Mouse (Mus musculus) gastrocnemius, postnatal 4 days (tissue): ENCODE measurements around the gene Lrrc46. TPM values are rescaled to one million over a fixed set of nuclear protein-coding genes. Genes with fewer than 3 reads are reported as not detected.

ENCODE experiments used
- DNase-seq, 2 experiments: peaks; one replicate each; pipeline ENCODE4 v3.0.0; 2021 to 2022; ENCODE audit warnings: low spot score in 2 of 2, mixed read lengths in 2 of 2
- total RNA-seq, 2 experiments: library from RNA; stranded (reverse); gene quantifications; 2 replicates each; pipeline ENCODE4 v1.2.3; 2021

Lrrc46 gene
- total RNA-seq, 2 experiments from 2014 or later, result 0.47 TPM; not detected in 1

DNA sequence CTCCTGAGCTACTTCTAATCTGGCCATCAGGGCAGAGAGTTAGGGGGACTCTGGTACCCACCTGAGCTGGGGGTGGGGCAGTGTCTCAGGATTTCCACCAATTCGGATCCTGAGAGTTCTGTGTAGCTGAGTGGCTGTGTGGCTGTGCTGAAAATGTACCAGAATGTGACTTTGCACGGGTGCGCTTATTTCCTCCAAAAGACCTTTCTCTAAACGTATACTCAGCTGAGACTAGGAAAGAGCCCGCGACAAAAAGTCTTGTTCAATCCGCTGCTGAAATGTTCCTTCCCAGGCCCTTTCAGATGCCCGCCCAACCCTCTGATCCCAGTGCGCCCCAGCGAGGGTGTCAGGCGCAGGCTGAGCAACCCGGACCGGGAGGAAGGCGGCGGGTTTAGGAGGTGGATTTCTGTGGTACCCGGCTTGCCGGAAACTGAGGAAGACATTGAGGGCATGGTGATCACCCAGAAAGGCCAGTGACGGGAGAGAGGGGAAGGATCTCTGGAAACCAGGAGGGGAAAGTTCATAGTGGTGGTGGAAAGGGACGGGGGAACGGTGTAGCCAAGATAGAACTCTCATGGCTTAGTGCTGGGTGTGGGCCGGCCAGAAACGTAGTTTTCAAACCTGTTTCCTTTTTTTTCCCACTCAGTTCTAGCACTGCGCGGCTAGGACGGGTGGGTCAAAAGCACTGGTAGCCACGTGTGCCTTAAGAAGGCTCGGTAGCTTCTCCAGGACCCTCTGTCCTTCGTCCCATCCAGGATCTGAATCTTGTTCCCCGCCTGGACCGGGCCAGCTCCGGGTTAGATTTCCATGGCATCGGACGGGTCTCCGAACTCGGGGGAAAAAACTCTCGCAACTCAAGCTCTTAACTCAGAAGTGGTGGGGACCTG, 23.3 kb downstream of the Lrrc46 start:
- DNase-seq, result no peak

DNA sequence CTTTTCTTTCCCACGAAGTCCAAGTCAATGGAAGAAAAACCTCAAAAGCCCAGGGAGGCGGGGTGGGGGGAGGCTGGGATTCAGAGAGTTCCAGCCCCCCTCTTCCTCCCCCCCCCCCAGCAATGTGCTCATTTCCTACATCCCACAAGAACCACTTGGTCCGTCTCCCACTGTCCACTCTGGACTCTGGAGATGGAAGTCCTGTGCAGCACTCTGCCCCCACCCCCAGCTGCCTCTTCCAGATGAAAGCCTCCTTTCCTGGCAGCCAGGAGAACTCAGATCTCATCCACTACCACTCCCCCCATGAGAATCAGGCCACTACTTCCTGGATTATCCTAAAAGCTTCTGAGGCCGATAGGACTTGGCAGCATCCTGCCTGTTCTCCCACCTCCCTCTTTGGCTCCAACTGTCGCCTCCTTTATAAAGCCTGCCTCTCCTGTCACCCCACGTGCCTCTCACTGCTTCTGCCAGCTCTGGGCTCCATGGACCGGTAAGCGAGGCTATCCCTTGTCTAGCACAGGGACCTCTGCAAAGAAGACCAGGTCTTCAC, 28.0 kb downstream of the Lrrc46 start, which contains the start of gene Sp6:
Gene Sp6 (plus strand): TSS at position 274 of the 550 bp plus-strand sequence.
- DNase-seq, result no peak

DNA sequence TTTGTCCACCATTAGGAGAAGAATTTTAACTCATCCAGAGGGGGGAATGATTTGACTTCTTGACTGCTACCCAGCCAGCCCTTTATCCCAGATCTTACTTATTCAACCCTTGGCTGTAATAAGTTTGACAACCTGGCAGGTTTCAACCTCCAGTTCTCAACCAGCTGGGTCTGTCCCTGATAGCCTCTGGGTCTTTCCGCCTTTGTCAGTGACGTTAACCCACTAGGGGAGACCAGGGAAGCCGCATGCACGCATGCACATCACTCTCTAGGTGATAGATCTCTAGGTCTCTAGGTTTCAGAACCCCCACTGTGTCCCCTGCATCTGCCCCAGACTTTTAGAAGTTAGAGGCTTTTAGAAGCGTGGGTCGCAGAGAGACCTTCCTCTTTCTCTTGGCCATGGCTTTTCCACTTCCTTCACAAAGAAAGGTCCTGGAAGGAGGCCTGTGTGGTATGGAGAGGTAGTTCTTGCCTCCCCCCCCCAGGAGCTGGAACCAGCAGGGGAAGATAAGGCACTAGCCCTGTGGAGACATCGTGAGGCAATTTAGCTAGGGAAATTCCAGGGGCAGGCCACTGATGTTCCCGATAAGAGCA, 31.9 kb downstream of the Lrrc46 start:
- no peak for DNase-seq

DNA sequence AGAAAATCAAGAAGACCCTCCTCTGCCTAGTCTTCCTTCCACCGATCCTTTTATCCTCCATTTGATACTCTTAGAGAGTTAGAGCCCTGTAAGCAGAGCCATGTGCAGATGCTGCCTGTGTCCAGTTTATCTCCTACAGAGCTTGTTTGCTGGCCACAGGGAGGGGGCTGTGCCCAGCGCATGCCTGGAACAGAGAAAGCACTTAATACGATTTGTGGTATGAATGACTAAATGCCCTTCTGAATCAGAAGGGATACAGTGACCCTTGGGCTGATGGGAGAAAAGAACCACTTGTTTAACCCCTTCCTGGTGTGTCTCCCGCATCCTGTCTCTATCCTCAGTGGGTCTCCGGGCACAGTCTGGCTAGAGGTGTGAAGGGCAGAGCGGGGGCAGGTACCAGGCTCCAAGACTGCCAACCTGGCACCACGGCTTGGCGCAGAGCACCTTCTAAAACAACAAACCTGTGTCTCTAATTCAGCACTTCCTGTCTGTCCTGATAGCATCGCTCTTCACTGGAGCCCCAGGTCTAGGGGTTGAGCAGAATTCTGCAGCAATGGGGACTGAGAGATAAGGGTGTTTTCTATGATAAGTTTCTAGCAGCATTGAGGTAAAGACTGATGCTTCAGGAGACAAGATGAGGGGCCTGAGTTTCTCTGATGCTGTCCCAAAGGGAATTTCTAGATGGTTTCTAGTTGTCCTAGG, 34.0 kb downstream of the Lrrc46 start:
- DNase-seq, result no peak

DNA sequence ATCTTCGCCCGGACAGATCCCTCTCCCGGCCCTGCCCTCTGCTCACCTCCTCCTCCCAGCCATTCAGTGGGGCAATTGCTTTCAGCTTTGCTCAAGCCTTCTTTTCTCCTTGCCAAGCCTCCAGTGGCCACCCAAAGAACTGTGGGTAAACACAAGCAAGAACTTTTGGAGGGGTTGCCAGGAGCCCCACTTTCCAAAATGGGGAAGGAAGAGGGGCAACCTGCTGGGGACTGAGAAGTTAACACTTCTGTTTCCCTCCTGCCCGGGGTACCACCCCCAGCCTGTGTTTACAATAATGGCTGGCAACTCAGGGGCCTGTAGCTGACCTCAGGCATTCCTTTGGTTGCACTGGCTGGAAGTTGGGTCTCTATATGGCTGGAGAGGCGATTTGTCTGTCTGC, 38.0 kb downstream of the Lrrc46 start:
- DNase-seq, result no peak

DNA sequence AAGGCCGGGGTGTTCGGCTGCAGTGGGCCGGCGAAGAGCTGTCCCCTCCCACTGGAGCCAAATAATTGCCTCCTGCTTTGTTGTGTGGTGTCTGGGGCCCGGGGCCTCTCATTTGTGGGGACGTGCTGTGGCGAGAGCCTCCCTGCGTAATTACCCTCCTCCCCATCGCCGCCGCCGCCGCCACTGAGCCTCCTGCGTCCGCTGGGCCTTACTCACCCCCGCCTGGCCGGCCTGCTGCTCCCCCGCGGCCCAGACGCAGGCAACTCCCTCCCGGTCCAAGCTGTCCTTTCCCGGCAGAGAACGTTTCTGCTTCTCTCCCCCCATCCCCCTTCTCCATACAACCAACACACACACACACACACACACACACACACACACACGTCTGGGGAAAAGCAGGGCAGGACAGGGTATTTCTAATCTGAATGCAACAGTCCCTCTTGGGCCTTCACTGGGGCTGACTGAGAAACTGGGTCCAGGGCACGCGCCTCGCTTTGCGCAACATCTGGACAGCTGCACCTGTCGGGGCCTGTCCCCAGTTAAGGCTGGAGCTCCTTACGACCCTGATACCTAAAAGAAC, 43.7 kb downstream of the Lrrc46 start:
- no peak for DNase-seq

DNA sequence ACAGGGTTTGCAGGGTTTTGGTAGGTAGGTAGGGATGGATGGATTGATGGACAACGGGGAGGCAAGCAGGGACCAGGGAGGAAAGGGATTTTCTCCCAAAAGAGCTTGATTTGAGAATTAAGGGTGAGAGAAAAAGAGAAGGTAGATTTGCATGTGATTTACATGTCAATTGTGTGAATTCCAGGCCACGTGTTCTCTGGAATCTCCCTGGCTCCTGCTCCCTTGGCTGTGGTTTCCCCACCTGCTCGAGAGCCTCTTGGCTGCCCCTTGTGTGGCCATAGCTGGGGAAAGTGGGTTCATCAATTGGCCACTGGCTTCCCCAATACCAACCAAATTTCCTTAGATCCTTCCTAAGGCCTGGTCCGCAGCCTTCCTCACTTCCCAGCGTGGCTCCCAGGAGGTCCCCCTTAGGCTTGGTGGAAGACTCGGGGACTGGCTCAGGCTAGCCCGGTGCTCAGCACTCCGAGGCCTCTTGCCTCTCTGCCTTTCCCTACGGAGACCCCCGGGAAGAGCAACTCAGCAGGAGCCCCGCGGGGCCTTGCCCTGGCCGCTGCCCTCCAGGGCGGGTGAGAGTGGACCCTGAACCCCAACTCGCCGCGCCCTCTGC, 44.3 kb downstream of the Lrrc46 start:
- no peak for DNase-seq

DNA sequence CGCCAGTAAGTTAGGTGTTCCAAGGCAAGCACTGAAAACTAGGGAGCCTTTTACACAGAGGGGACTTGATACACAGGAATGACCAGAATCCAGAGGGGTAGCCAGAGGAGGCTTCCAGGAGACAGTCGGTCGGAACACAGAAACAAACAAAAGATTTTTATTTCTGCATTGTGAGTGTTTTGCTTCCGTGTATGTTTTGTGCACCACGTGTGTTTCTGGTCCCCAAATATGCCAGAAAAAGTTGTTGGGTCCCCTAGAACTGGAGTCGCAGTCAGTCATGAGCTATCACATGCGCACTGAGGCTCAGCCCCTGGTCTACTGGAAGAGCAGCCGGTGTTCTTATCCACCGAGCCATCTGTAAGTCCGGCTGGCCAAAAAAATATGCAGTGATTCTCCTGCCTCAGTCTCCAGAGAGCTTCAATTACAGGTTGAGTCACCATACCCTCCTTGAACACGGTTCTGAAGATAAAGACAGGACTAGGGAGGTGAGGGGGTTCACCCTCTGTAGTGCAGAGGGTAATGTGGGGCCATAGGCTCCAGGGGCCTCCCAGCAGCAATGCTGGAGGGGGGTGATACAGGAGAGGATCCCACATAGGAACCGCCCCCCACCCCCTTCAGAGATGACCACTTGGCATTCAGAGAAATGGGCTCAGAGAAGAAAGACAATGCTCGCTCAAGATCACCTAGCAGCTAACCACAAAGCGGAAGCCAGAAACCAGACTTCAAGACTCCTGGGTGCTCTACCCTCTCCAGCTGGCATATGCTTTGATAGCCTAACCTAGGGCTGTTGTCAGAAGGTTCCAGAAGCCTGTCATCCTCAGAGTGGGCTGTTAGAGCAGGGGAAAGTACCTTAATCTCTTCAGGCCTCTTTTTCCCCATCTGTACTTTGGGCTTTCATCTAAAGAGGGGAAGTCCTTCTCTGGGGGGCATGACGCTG, 45.1 kb downstream of the Lrrc46 start:
- no peak for DNase-seq

DNA sequence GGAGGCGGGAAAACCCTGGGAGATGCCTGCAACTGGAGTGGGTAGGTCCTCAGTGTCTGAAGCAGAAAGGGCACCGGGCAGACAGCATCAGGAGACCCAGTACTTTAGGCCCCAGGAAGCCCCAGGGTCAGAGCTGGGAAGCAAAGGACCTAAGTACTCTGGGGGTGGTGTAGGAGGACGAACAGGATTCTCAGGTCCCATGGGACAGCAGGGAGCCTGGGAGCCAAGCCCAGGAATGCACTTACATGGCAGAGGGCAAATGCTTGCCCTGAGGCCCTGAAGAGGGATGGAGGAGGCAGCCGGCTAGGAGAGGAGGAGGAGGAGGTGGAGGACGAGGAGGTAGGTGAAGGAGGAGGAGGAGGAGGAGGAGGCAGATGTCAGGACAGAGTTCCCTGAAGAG, 46.2 kb downstream of the Lrrc46 start:
- no peak for DNase-seq

DNA sequence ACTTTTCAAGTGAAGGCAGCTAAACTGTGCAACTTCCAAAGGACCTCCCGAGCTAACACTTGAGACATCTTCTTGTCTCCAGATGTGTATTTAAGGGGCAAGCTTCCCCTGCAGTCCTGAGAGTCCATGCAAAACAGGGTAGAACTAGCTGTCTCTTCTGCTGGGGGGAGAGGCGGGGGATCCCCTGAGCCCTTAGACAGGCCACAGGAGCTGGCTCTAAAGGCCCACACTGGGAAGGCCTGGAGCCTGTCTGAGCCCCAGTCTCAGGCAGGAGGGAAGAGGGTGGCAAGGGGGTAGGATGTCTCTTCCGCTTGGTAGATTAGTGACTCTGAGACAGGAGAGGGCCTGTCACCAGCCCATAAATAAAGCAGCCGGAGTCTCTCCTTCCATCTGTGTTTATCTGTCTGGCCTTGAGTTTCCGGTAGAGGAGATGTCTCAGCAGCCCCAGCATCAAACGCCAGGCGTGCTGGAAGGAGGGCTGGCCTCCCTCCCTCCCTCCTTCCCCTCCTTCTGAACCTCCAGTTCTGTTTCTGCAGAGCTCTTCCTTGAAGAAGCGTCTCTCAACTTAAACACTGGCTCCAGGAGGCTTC, 48.4 kb downstream of the Lrrc46 start:
- DNase-seq, result no peak

DNA sequence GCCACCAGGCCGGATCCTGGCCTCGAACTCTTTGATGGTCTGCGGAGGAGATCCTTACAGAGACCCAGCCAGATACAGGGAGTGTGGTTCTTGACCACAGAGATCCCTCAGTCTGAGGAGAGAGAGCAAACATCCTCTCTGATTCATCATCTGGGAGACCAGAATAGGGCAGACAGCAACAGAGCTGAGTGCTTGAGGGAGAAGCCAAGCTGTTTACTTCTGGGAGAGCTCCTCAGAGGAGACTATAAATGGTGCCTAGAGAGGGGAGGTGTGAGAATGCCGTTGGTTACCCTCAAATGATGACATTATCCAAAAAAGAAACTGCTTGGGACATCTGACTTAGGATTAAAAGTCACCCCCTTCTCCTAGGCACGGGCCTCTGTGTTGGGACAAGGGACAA, 49.7 kb downstream of the Lrrc46 start:
- DNase-seq, result no peak

DNA sequence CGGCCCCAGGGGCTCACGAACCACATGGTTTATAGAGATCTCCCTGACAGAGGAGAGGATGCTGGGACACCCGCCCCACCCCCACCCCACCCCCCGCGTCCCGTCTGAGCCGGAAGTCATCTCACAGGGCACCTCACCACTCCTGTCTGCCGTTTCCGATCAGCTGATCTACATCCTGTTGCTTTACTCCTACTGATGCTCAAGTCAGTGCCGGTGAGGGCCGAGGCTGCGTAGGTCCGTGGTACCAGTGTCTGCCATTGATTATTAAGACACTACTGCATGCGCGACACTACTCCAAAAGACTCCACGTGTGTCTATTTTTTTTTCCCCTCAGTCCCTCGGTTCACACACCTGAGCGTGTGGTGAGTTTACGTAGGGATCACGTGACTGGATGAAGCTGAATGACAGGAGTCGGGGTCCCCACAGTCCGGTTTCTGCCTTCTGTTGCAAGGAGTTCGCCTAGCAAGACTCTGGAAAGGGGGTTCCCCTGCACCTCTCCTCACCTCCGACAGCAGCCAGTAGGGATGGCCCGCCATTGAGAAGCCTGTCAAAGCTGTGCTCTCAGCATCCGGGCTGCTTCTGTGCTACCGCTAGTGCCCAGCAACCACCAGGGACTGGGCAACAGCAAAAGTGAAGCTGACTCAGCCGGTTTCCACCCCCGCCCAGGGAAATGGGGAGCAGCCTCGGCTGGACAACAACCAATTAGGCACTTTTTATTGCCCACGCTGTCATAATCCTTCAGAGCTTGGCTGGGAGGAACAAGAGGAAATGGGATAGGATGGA, 53.1 kb downstream of the Lrrc46 start:
- DNase-seq, result no peak

DNA sequence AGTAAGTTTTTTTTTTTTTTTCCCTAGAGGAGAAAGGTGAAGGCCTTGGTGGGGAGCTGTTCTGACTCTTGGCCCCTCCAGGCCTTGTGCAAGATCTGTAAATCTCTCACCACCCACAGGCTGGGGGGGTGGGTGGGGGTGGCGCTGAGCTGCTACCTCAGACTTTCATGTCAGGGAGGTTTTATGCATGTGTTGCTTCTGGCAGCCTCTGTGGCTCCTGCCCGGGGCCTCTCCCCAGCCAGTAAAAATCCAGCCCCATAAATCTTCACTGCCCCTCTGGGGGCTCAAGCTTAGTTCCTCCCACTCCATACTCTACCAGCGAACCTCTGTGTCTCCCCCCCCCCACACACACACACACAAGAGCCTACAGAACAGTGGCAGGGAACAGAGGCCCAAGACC, 54.7 kb downstream of the Lrrc46 start:
- no peak for DNase-seq

DNA sequence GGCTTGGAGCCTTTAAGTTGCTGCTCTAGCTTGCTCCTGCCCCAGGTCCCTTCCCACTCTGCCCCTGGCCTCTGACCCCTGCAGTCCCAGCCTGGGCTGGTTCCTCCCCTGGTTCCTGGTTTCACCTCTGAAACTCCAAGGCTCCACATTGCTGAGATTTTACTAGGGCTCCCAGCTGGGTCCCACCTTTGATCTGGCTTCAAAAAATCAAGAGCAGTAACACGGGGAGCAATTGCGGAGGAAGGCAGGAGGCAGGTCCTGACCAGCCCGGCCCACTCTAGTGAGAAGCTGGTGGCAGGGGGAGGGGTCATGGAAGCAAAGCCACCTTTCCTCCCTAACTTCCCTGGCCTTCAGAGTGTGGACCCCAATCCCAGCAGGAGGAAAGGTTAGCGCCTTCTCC, 56.3 kb downstream of the Lrrc46 start:
- DNase-seq, result no peak
